Mouse (Mus musculus) A20 (cell line): ENCODE measurements around the gene Olfr1491.

Experiments used
- DNase-seq: peaks from one replicate; pipeline ENCODE4 v3.0.0-alpha.2; 2011; ENCODE audit warnings: low read depth, low spot score

Gene Olfr1491

GRCm38 (mm10) chr19:13696968-13697367 is at the start of gene Olfr1491:
Gene Olfr1491, plus strand, starts transcription at chr19:13697268.
- no peak for DNase-seq

- DNase-seq, result no peak
Measured at GRCm38 (mm10) chr19:13650791-13651190, 46.3 kb upstream of the Olfr1491 start, which contains the start of gene Olfr1490. Gene Olfr1490, plus strand, starts transcription at chr19:13651091.

- DNase-seq, result no peak
Measured at GRCm38 (mm10) chr19:13722978-13723377, 25.9 kb downstream of the Olfr1491 start, which contains the start of gene Olfr1493-ps1. Gene Olfr1493-ps1, plus strand, starts transcription at chr19:13723278.

GRCm38 (mm10) chr19:13739428-13739827 is 42.4 kb downstream of the Olfr1491 start, which contains the start of gene Olfr1494:
Gene Olfr1494, plus strand, starts transcription at chr19:13739728.
- DNase-seq, result no peak

- no peak for DNase-seq
Measured at GRCm38 (mm10) chr19:13749366-13749765, 52.3 kb downstream of the Olfr1491 start.
